Mouse (Mus musculus) right cerebral cortex, postnatal 25 days (tissue): Measurements from ENCODE around the gene Srl.
"Not testable (repeated sequence)": the region's sequence is repeated elsewhere in the genome, so short reads cannot be mapped to it uniquely, and the experiment has no call there.

Experiments used
- DNase-seq: peaks from one replicate; pipeline ENCODE4 v3.0.0; 2022

Gene Srl

DNA sequence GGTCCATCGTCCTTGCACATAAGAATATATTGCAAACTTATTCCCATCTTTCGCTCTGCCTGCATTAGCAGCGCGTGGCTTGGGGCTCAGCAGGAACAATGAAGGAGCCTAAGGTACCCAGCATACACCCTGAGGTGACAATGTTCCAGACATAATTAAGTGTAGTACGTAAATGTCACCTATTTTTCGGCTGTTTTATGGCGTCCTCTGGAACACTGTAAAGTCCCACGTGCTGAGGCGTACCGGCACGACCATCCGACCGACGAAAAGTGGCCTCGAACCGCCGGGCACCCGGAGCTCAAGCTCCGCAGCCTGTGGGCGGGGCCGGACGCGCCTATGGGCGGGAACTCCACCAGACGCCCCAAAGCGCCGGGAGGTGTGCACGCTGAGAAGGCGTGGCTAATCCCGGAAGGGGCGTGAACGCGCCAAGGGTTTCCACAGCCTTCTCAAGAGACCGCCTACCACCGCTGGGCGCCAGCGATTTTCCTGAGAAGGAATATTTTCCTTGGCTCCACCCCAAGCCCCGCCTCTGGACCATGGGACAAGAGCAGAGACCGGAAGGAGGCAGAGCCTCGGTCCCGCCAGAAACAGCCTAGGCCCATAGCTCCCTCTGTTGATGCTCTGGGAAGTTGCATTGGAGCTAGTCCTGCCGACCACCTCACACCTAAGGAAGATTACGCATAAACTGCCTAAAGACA is at the start of gene Srl:
Srl (minus strand) TSS at position 316 of the 698 bp plus-strand sequence.
- peak; percentile 99 for DNase-seq

DNA sequence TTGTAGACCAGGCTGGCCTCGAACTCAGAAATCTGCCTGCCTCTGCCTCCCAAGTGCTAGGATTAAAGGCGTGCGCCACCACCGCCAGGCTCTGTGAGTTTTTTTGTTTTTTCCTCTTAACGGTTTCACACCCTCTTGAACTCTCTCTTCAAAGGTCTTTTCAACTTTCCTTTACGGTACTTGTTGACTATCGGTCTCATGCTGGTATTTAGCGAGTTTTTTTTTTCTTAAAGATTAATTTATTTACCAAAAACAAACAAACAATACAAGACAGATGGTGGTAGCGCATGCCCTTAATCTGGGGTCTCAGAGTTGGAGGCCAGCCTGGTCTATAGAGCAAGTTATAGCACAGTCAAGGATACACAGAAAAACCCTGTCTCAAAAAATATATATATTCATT is 48.6 kb upstream of the Srl start:
- no peak for DNase-seq

DNA sequence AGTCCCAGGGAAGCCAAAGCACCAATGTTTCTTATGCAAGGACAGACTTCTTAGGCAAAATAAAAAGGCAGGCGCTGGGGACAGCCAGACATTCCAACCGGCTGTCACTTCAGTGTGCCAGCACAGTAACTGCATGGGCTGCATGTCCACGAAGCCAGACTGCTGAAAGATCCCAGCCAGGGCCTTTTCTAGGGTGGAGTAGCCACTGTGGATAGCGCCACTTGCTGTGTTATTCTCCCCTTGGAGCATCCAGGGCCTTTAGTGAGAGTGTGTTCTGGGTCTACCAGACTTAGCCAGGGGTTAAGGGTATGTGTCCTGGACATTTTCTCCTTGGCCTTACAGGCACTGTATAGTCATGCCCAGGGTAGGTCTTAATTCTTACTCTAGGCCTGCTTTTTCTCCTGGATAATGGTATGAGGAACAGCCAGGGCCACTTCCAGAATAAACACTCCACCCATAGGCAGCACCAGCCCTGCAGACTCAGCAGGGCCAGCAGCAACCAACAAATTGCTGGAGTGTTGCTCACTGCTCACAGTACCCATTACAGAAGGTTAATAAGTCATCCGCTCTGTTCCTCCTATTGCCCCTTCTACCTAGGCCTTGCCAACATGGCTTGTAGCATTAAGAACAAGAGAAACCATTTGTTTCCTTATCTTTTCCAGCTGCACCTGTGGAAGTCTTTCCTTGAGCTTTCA is 46.0 kb upstream of the Srl start:
- DNase-seq: no peak

DNA sequence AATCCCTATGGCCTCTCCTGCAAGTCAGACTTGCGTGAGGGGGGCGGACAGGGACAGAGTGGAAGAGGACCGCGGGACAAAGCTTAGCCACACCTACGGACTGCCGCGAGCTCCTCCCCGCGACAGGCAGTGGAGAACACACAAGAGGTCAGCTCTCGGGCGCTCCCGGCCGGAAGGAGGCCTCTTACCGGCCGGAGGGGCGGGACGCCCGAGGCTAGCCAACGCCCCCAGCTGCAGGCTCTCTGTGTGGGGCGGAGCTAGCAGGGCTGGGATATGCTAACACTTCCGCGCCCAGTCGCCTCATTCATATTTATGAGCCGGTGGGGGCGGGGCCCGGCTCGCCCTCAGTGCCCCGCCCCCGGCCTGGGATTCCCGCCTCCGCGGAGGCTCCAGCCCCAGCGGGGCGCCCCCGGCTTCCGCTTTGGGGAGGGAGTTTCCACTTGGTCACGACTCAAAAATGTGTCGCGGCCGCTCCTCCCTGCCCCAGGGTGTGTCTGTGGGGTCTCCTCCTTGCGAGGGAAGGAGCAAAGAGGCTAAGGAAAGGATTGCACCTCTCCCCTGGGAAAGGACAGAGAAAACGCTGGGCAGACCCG is 45.0 kb upstream of the Srl start:
- DNase-seq: peak; percentile 85

DNA sequence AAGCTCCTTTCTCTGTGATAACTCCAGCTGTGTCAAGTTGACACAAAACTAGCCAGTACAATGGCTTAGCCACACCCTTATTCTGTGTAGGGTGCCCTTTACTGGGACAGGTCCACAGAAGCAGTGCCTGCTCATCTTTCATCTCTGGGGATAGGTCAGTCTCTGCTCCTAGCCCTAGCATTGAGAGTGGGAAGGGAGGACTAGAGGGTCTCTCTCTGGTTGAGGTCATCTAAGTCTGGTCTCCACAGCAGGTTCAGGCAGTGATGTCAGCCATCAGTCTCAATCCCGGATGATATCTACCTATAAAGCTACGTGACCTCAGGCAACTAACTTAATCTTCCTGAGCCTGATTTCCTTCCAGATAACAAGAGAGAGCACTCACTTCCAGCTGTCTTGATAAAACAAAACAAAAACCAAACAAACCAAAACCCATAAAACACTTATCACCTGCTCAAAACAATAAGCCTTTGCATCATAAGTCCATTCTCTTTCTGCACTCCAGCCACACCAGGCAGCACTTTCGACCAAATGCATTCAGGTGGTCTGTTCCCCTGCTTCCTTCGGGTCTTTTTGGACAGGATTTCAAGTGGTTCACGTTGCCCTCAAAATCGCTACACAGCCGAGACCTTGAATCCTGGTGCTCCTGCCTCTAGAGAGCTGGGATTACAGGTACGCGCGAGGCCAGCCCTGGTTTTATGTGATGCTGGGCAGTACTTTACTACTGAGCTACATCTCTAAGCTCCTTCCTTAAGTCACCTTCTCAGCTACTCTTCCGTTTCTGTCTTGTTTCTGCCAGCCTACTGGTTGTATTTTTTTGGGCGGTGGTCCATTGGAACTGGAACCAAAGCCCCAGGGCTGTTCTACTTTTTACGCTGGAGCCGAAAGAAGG is 44.3 kb upstream of the Srl start:
- no peak for DNase-seq

DNA sequence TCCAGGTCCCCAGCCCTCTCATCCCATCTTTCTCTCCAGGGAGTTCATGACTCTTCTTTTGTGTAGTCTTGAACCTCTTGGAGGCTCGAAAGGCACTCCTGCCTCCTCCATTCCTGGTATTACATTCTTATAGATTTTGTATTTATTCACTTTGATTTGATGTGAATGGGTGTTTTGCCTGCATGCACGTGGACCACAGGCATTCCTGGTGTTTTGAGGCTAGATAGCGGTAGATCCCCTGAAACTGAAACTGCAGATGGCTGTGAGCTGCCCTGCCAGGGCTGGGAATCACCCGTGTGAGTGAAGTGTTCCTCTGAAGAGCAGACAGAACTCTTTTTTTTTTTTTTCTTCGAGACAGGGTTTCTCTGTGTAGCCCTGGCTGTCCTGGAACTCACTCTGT is 42.8 kb upstream of the Srl start:
- DNase-seq: no peak

- DNase-seq: no peak
Observed at GRCm38 (mm10) chr16:4583807-4584206, 42.2 kb upstream of the Srl start.

- DNase-seq: not testable (repeated sequence)
Observed at GRCm38 (mm10) chr16:4581179-4581578, 39.6 kb upstream of the Srl start.

GRCm38 (mm10) chr16:4578630-4579029 is 37.0 kb upstream of the Srl start:
- DNase-seq: no peak

- DNase-seq: no peak
Observed at GRCm38 (mm10) chr16:4576873-4577272, 35.3 kb upstream of the Srl start.

DNA sequence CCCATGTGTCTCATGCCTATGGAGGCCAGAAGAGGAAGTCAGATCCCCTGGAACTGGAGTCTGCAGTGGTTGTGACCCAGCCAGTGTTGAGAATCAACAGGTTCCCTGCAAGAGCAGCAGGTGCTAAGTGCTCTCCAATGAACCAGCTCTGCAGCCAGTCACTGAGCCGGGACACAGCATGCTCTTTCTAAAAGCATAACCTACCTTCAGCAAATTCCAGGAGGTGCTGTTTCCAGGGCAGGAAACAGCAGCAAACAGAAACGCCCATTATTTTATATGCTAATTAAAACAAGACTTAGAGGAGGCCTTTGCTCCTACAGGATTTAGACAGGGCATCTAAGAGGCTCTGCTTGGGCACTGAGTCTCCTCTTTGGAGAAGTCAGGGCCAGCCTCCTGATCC is 34.4 kb upstream of the Srl start:
- DNase-seq: no peak

DNA sequence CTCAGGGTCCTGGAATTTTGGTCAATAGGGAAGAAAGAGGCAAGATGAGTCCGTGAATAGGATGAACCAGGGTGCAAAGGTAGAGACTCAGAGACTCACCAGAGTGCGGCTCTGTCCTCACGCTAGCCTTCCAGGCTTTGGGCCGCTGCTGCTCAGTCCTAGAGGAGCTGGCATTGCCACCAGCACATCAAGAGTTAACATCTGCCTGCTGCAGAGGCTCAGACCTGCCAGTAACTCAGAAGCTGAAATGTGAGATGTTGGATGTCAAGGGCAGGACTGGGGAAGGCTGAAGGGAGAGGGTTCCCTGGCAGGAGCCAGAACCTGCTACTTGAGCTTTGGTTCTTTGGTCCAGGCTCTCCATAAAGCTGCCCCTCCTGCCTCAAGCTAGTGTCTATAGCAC is 29.1 kb upstream of the Srl start:
- DNase-seq: no peak

GRCm38 (mm10) chr16:4567912-4568311 is 26.3 kb upstream of the Srl start:
- DNase-seq: peak; percentile 59

GRCm38 (mm10) chr16:4560145-4560952 is 18.7 kb upstream of the Srl start:
- DNase-seq: peak; percentile 40

DNA sequence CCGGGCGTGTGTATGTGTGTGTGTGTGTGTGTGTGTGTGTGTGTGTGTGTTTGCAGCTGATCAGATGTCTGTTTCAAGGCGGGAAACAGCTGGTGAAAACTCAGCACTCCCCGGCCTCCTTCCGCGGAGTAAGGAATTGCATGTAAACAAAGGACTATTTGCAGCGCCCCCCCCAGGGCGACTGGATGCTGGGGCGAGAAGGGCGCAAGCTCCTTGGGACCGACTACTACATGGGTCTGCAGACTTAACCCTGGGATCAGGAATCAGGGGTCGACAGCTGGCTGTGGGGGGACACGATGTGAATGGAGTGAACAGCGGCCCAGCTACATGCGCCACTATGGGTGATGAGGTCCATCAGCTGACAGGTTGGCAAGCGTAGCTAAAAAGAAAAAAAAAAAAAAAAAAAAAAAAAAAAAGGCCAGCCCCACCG is 18.1 kb upstream of the Srl start, which contains the start of gene Tfap4:
Tfap4 (minus strand) TSS at position 140 of the 430 bp plus-strand sequence.
- peak; percentile 81 for DNase-seq

DNA sequence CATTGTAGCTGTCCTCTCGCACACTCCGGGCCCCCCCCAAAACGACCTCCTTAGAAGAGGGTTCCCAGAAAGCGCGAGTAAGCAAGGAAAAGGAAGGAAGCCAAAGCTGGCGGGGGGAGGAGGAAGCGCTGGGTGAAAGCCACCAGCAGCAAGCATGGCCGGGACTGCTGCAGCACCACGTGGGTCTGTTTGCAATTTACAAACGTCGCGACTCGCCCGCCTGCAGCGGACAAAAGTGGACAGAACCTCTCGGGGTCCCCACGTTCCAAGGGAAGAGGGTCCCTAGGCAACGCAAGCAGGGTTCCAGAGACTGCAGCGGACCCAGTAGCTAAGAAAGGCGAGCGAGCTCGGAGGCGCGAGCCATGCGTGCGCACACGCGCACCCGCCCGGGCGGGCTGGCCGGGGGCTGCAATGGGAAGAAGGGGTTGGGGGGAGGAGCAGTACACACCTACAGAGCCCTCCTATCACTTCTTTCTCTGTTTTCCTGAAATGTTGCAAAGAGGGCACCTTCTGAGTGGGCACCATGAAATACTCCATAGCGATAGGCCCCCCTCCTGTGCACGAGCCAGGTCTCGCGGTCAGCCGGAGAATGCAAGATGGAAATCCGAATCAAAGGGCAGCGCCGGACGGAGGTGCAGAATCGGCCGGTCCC is 17.5 kb upstream of the Srl start:
- peak; percentile 77 for DNase-seq

- peak; percentile 92 for DNase-seq
Observed at GRCm38 (mm10) chr16:4558384-4558979, 16.9 kb upstream of the Srl start.

GRCm38 (mm10) chr16:4557949-4558348 is 16.3 kb upstream of the Srl start:
- peak; percentile 48 for DNase-seq

- DNase-seq: no peak
Observed at GRCm38 (mm10) chr16:4557085-4557484, 15.5 kb upstream of the Srl start.

DNA sequence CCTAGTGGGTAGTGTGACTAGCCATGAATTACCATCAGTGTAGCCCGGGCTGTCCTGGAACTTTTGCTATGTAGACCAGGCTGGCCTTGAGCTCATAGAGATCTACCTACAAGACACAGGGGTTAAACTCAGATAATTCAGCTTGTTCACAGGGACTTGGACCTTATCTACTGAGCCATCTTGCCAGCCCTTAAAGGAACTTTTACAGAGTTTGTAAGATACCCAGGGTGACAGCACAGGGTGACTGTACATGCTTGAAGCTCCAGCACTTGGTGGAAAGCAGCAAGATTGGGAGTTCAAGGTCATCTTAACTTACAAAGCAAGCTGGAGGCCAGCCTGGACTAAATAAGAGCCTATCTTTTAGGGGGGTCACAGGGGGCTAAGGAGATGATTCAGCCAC is 13.9 kb upstream of the Srl start:
- no peak for DNase-seq
